Comparison of ENCODE assay signal across 19 mouse cellular contexts in genomic region chr7:24446697-24447340, GRCm38 (mm10). TPM values are rescaled to one million over a fixed set of nuclear protein-coding genes. Genes with fewer than 3 reads are reported as not detected.
DNase-seq lines count a peak whose midpoint lies in the region; ATAC-seq and TF ChIP-seq lines count a peak whose summit lies in the region.
"Had no signal": no experiment of that assay in that cellular context is flagged by ENCODE, and none has a peak within 500 bp of the region (broad histone marks: within the 10 kb centered on the region; RNA-seq: fewer than 3 reads in every experiment).

No protein-coding gene starts in this region.

- H3K4me1 ChIP-seq in E14TG2a.4 (replicated peaks; ENCODE audit: low read depth, low read length), result peaks cover 48% of the 10 kb centered on the region
- H3K4me1 ChIP-seq: neural tube, embryonic 12.5 days had no signal

- no peaks in the 10 kb centered on the region for H3K36me3 ChIP-seq in E14TG2a.4 (ENCODE audit: insufficient read depth, low read length)
- H3K36me3 ChIP-seq: liver, embryonic 13.5 days; neural tube, embryonic 12.5 days had no signal

- H3K9me3 ChIP-seq in E14TG2a.4 (ENCODE audit: low read length), result peaks cover 11% of the 10 kb centered on the region; the same call in 1 of the 2 replicates
- H3K9me3 ChIP-seq: liver, embryonic 13.5 days had no signal

- peaks cover 29% of the 10 kb centered on the region for H3K27me3 ChIP-seq in E14TG2a.4 (ENCODE audit: insufficient read depth, low read length)
- H3K27me3 ChIP-seq: neural tube, embryonic 12.5 days had no signal

- no peak overlapping the region for H3K4me3 ChIP-seq in E14TG2a.4 (replicated peaks; ENCODE audit: low read length)
- H3K4me3 ChIP-seq: liver, embryonic 13.5 days; neural tube, embryonic 12.5 days had no signal

- ATAC-seq in cerebellum, adult (ENCODE audit: insufficient number of reproducible peaks, low FRiP score, low TSS enrichment), result no peak
- ATAC-seq: forebrain, embryonic 14.5 days had no signal

- peak; percentile 53 for DNase-seq in left cerebral cortex, adult 11 months (ENCODE audit: low spot score)
- DNase-seq in left cerebral cortex, postnatal 10 days (ENCODE audit: extremely low spot score in 1 of 2, low spot score in 2 of 2), result no peak
- peak; percentile 29 for DNase-seq in A20 (ENCODE audit: low read depth, low spot score)
- peak; percentile 74 to 76 for DNase-seq in left cerebral cortex, adult 9 months (ENCODE audit: low spot score in 2 of 2)
- no peak for DNase-seq in heart, postnatal 10 days
- no peak for DNase-seq in adrenal gland, postnatal 4 days (ENCODE audit: low spot score in 2 of 2)
- DNase-seq: heart, postnatal 4 days; kidney, adult 2 months; layer of hippocampus, adult 9-11 months; liver, embryonic 13.5 days; thymus, adult 2 months had no signal

- intact Hi-C loops in left cerebral cortex, postnatal 10 days (cut with DNase I), result loop anchor here (5.0 kb wide), 1 partner anchor 50 kb away; no protein-coding TSS in a partner anchor
- intact Hi-C loops in heart, postnatal 10 days (cut with DNase I), result no loop called here

- peak; percentile 32 for TF ChIP-seq CTCF in E14TG2a.4 (conservative IDR thresholded peaks at IDR 0.05; ENCODE audit: low read length)

RNA-seq across cellular contexts. Expression of gene Irgc1, which starts 5.3 kb away (rescaled TPM):
- under 1 TPM in 1 of 2 experiments, not detected in 1; 0.20 TPM for total RNA-seq in left cerebral cortex, postnatal 10 days (2021)
- total RNA-seq in heart, postnatal 10 days (2021), result not detected
- not detected for total RNA-seq in adrenal gland, postnatal 4 days (2021)
- total RNA-seq: adrenal gland, adult 18-20 months; ES-E14; granulocyte monocyte progenitor cell, adult 5-6 weeks; heart, postnatal 4 days; megakaryocyte-erythroid progenitor cell, adult 5-6 weeks had no signal

RNA-seq across cellular contexts. Expression of gene Plaur, which starts 15.5 kb away (rescaled TPM):
- total RNA-seq in left cerebral cortex, postnatal 10 days (2021), result 1 to 10 TPM in 1 of 2 experiments, under 1 TPM in 1; 0.85 to 1.4 TPM
- 1 to 10 TPM; 4.2 to 6.1 TPM for total RNA-seq in heart, postnatal 10 days (2021)
- total RNA-seq in adrenal gland, postnatal 4 days (2021), result 10 to 100 TPM; 11.9 to 13.1 TPM

RNA-seq across cellular contexts. Expression of gene Cadm4, which starts 35.0 kb away (rescaled TPM):
- 100 to 1,000 TPM; 305 to 320 TPM for total RNA-seq in left cerebral cortex, postnatal 10 days (2021)
- total RNA-seq in heart, postnatal 10 days (2021), result 10 to 100 TPM; 18.6 to 22.7 TPM
- 10 to 100 TPM; 12.6 to 17.7 TPM for total RNA-seq in adrenal gland, postnatal 4 days (2021)
- total RNA-seq: granulocyte monocyte progenitor cell, adult 5-6 weeks; megakaryocyte-erythroid progenitor cell, adult 5-6 weeks had no signal

RNA-seq across cellular contexts. Expression of gene Smg9, which starts 47.4 kb away (rescaled TPM):
- 10 to 100 TPM; 34.1 to 39.1 TPM for total RNA-seq in left cerebral cortex, postnatal 10 days (2021)
- 10 to 100 TPM; 12.8 to 14.9 TPM for total RNA-seq in heart, postnatal 10 days (2021)
- total RNA-seq in adrenal gland, postnatal 4 days (2021), result 10 to 100 TPM; 25.6 to 32.3 TPM

RNA-seq across cellular contexts. Expression of gene Zfp428, which starts 60.0 kb away (rescaled TPM):
- 10 to 100 TPM; 61.9 to 67.5 TPM for total RNA-seq in left cerebral cortex, postnatal 10 days (2021)
- total RNA-seq in heart, postnatal 10 days (2021), result 10 to 100 TPM; 15.3 to 18.8 TPM
- 10 to 100 TPM; 11.1 to 16.2 TPM for total RNA-seq in adrenal gland, postnatal 4 days (2021)

Comparison
In these comparisons a context has a peak if more than half of its experiments do, and no peak if none do; other contexts are left out.
1. DNase-seq: peak in left cerebral cortex, adult 11 months (single experiment), A20 (single experiment) and left cerebral cortex, adult 9 months (2 of 2); none in left cerebral cortex, postnatal 10 days (0 of 2), heart, postnatal 10 days (0 of 2) and adrenal gland, postnatal 4 days (0 of 2).
2. RNA of gene Cadm4, which starts 35.0 kb away (total RNA-seq): 305 to 320 TPM in left cerebral cortex, postnatal 10 days; 18.6 to 22.7 TPM in heart, postnatal 10 days and 12.6 to 17.7 TPM in adrenal gland, postnatal 4 days; every median in the first group is over 10 times any median in the second.